Mouse (Mus musculus) lung, embryonic 14.5 days (tissue): ENCODE measurements around the gene 1700022I11Rik. TPM values are rescaled to one million over a fixed set of nuclear protein-coding genes. Genes with fewer than 3 reads are reported as not detected.
"Not testable (repeated sequence)": the region's sequence is repeated elsewhere in the genome, so short reads cannot be mapped to it uniquely, and the experiment has no call there.

ENCODE experiments used
- ATAC-seq: fragments of 200-750 bp; cut with Nextera tagmentation; 2 replicates; pipeline ENCODE4 v1.8.0; 2017; ENCODE audit warnings: mild to moderate bottlenecking, moderate TSS enrichment, moderate library complexity; ENCODE audit not compliant: insufficient read depth
- DNase-seq: peaks from one replicate; pipeline ENCODE4 v3.0.0-alpha.2; 2015
- H3K27ac ChIP-seq: fragments of 300-500 bp; sonication (generic); 2 replicates; pipeline ENCODE4 v1.5.1; 2014; ENCODE audit warnings: low read depth, mild to moderate bottlenecking, moderate library complexity
- H3K27me3 ChIP-seq: fragments of 300-500 bp; sonication (generic); 2 replicates; pipeline ENCODE4 v1.6.1; 2014; ENCODE audit warnings: low read length, control low read depth; ENCODE audit not compliant: insufficient read depth
- H3K36me3 ChIP-seq: fragments of 300-500 bp; sonication (generic); 2 replicates; pipeline ENCODE4 v1.6.1; 2014; ENCODE audit warnings: control low read depth; ENCODE audit not compliant: insufficient read depth
- H3K4me1 ChIP-seq: fragments of 300-500 bp; sonication (generic); 2 replicates; pipeline ENCODE4 v1.6.1; 2014; ENCODE audit warnings: antibody characterized with exemption, control low read depth; ENCODE audit not compliant: insufficient read depth
- H3K4me2 ChIP-seq: fragments of 300-500 bp; sonication (generic); 2 replicates; pipeline ENCODE4 v1.6.1; 2014; ENCODE audit warnings: mild to moderate bottlenecking
- H3K4me3 ChIP-seq: fragments of 300-500 bp; sonication (generic); 2 replicates; pipeline ENCODE4 v1.5.1; 2014; ENCODE audit warnings: low read depth, low read length
- H3K9ac ChIP-seq: fragments of 300-500 bp; sonication (generic); 2 replicates; pipeline ENCODE4 v1.6.1; 2014
- H3K9me3 ChIP-seq: fragments of 300-500 bp; sonication (generic); 2 replicates; pipeline ENCODE4 v1.6.1; 2016; ENCODE audit warnings: low read depth, low read length, control low read depth
- CTCF ChIP-seq: IDR thresholded peaks from 2 replicates; pipeline ENCODE4 v1.5.1; 2016; ENCODE audit warnings: antibody characterized with exemption, low read depth
- WGBS: fragments of 180-500 bp; shearing (Covaris S2); extraction: QIAGEN DNeasy Blood & Tissue Kit; methylation state at CpG from one replicate; pipeline ENCODE4 v1.1.7; 2014; 5-methylcytosine and 5-hydroxymethylcytosine counted together
- polyA plus RNA-seq: library from polyadenylated mRNA; unstranded; fragments of >200 nt; fragmentation: Nextera tagmentation; extraction: Ambion mirVana; gene quantifications from 2 replicates; pipeline ENCODE4 v1.2.1, GENCODE M21; 2014

The 1700022I11Rik gene
- polyA plus RNA-seq, 1 experiment from 2014 or later = 0.43 TPM

- WGBS = 73% methylated on average over 5 of the region's 5 CpGs
- no peak overlapping the region for H3K4me2 ChIP-seq
- H3K27ac ChIP-seq = no peak overlapping the region
- H3K9me3 ChIP-seq = no peaks in the 10 kb centered on the region
- no peak overlapping the region for H3K4me3 ChIP-seq
- H3K4me1 ChIP-seq = no peaks in the 10 kb centered on the region
- H3K9ac ChIP-seq = no peak overlapping the region
- H3K36me3 ChIP-seq = peaks cover 22% of the 10 kb centered on the region
- DNase-seq (no peak), ATAC-seq (no peak)
- no peaks in the 10 kb centered on the region for H3K27me3 ChIP-seq
- TF ChIP-seq CTCF = no peak
These were observed 4.5 kb downstream of the 1700022I11Rik start for GRCm38 (mm10) chr4:42973868-42974267.

DNA sequence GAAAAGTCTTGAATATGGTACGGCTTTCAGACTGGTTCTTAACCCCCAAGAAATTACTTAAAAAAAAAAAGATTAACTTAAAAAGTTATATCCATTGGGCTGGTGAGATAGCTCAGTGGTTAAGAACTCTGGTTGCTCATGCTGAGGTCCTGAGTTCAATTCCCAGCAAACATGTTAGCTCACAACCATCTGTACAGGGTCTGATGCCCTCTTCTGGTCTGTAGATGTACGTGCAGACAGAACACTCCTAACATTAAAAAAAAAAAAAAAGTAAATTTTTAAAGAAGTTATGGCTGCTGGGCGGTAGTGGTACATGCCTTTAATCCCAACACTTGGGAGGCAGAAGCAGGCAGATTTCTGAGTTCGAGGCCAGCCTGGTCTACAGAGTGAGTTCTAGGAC, 8.7 kb downstream of the 1700022I11Rik start:
- Histone ChIP-seq H3K36me3 (peaks cover 60% of the 10 kb centered on the region), H3K9ac (no peak overlapping the region), H3K4me3 (no peak overlapping the region), H3K27me3 (no peaks in the 10 kb centered on the region), H3K9me3 (no peaks in the 10 kb centered on the region), H3K27ac (no peak overlapping the region), H3K4me1 (no peaks in the 10 kb centered on the region), H3K4me2 (no peak overlapping the region)
- TF ChIP-seq CTCF = peak; percentile 27; the same call in 1 of the 2 replicates
- DNase-seq (peak; percentile 40), ATAC-seq (no peak)
- 88% methylated on average over 4 of the region's 4 CpGs for WGBS

DNA sequence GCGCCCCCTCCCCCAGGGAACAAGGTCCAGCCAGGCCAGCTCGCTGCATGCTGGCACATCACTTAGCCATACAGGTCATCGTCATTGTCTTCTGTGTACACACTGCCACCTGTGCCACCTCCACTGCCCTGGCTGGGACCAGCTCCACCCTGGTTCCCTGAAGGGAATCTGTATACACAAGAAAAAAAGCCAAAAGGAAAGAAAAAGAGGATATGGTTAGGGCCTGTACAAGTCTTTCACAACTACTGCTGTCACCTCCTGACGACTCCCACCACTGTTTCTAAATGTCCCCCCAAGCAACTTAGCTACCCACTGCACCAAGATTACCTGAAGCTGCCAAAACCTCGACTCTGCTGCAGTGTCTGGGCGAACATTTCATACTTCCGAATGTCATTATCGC, 11.1 kb downstream of the 1700022I11Rik start:
- peaks cover 79% of the 10 kb centered on the region for H3K36me3 ChIP-seq
- not testable (repeated sequence) for DNase-seq, H3K9ac ChIP-seq, H3K4me1 ChIP-seq, H3K27ac ChIP-seq, H3K9me3 ChIP-seq, H3K4me2 ChIP-seq, ATAC-seq, H3K27me3 ChIP-seq, H3K4me3 ChIP-seq
- 92% methylated on average over 8 of the region's 8 CpGs for WGBS

GRCm38 (mm10) chr4:42988296-42988695, 18.9 kb downstream of the 1700022I11Rik start:
- Histone ChIP-seq H3K27me3 (no peaks in the 10 kb centered on the region), H3K4me2 (no peak overlapping the region), H3K9me3 (no peaks in the 10 kb centered on the region), H3K36me3 (peaks cover 97% of the 10 kb centered on the region), H3K4me1 (no peaks in the 10 kb centered on the region), H3K9ac (no peak overlapping the region), H3K4me3 (no peak overlapping the region), H3K27ac (no peak overlapping the region)
- TF ChIP-seq CTCF = no peak
- 67% methylated on average over 1 of the region's 1 CpGs for WGBS
- peak; percentile 16 for DNase-seq
- no peak for ATAC-seq

DNA sequence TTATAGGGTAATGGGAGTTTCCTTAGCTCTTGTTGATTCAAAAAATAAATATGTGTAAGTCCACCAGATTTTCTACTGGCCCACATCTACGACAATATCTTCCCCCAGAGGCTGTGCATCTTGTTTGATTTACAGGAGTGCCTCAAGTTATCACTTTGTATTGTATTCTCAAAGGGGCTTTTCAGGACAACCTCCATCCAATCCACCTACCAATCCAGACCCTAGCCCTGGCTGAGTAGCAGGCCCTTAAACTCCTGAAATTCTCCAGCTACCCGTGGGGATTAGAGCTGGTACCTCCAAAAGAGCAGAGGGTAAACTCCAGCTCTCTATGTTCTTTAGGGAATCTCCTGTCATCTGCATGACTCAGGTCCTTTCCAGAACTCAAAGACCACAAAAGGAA, 28.6 kb downstream of the 1700022I11Rik start:
- no peak for DNase-seq
- Histone ChIP-seq H3K9me3 (no peaks in the 10 kb centered on the region), H3K36me3 (peaks cover 39% of the 10 kb centered on the region), H3K4me1 (peaks cover 13% of the 10 kb centered on the region; the same call in 1 of the 2 replicates), H3K27ac (no peak overlapping the region), H3K4me3 (peak overlapping the region; percentile 59), H3K4me2 (peak overlapping the region; percentile 90), H3K9ac (no peak overlapping the region), H3K27me3 (no peaks in the 10 kb centered on the region)
- whole genome bisulfite sequencing = 52% methylated on average over 2 of the region's 2 CpGs
- no peak for ATAC-seq
- TF ChIP-seq CTCF = no peak

- WGBS = under 1% methylated on average over 51 of the region's 51 CpGs
- Histone ChIP-seq H3K4me2 (peak overlapping the region; percentile 90), H3K4me1 (peaks cover 13% of the 10 kb centered on the region; the same call in 1 of the 2 replicates), H3K9me3 (no peaks in the 10 kb centered on the region), H3K4me3 (peak overlapping the region; percentile 59), H3K36me3 (peaks cover 23% of the 10 kb centered on the region), H3K27me3 (no peaks in the 10 kb centered on the region), H3K9ac (peak overlapping the region; percentile 95), H3K27ac (peak overlapping the region; percentile 100)
- ATAC-seq (peak; percentile 86), DNase-seq (peak; percentile 84)
- TF ChIP-seq CTCF = peak; percentile 45
These were observed 30.2 kb downstream of the 1700022I11Rik start for GRCm38 (mm10) chr4:42999451-43000140.

GRCm38 (mm10) chr4:43000141-43000986, 31.0 kb downstream of the 1700022I11Rik start, which contains the start of gene Vcp:
Gene Vcp, minus strand, starts transcription at chr4:43000507.
- peak within 1 kb of the TSS; percentile 100 for H3K27ac ChIP-seq
- ATAC-seq (peak; percentile 97), DNase-seq (peak; percentile 99)
- peak within 1 kb of the TSS; percentile 90 for H3K4me2 ChIP-seq
- not testable (repeated sequence) for H3K9me3 ChIP-seq, H3K27me3 ChIP-seq
- H3K36me3 ChIP-seq = peaks cover 21% of the 10 kb centered on the region
- H3K4me3 ChIP-seq = peak within 1 kb of the TSS; percentile 59
- peak within 1 kb of the TSS; percentile 95 for H3K9ac ChIP-seq
- peaks cover 13% of the 10 kb centered on the region; the same call in 1 of the 2 replicates for H3K4me1 ChIP-seq
- WGBS = 1% methylated on average over 49 of the region's 56 CpGs
